Mouse (Mus musculus) heart, embryonic 15.5 days (tissue): ENCODE results near the gene Nfe2l2. TPM values are rescaled to one million over a fixed set of nuclear protein-coding genes. Genes with fewer than 3 reads are reported as not detected.

Source experiments
- microRNA-seq: library from miRNA; unstranded; fragments of <30 nt; microRNA quantifications from one replicate; pipeline ENCODE4, GENCODE M21; 2016
- polyA plus RNA-seq: library from polyadenylated mRNA; unstranded; fragments of >200 nt; fragmentation: Nextera tagmentation; extraction: Ambion mirVana; gene quantifications from 2 replicates; pipeline ENCODE4 v1.2.1, GENCODE M21; 2015

The Nfe2l2 gene
- polyA plus RNA-seq, 1 experiment from 2014 or later: 49.4 TPM

Small RNA genes within 50 kb of the gene (microRNA-seq; reads per million reads assigned to microRNA genes)
- gene Gm24574: not detected

Other genes starting within 250 kb of the Nfe2l2 start
- 170 and 171 TPM in 2 replicates for gene Hnrnpa3, start 45.4 kb downstream of the Nfe2l2 start, polyA plus RNA-seq
- gene Agps, start 127.5 kb upstream of the Nfe2l2 start, polyA plus RNA-seq: 23.7 and 26.6 TPM in 2 replicates
- 11.7 and 12.7 TPM in 2 replicates for gene Ttc30b, start 233.9 kb upstream of the Nfe2l2 start, polyA plus RNA-seq